Mouse (Mus musculus) stomach, postnatal 0 days (tissue): ENCODE results near the gene Trappc10.

Source experiments
- CTCF ChIP-seq: IDR thresholded peaks from 2 replicates; pipeline ENCODE4 v1.5.1; 2016; ENCODE audit warnings: antibody characterized with exemption, low read depth, mild to moderate bottlenecking, moderate library complexity
- EP300 ChIP-seq: optimal IDR thresholded peaks from 2 replicates; pipeline ENCODE3; 2016; ENCODE audit warnings: antibody characterized with exemption

- TF ChIP-seq CTCF (no peak), EP300 (no peak)
These were observed 16.4 kb downstream of the Trappc10 start for GRCm38 (mm10) chr10:78227875-78228559.
